ENCODE assay signal across 23 mouse cellular contexts in genomic region chr17:42742823-42743222, GRCm38 (mm10). TPM values are rescaled to one million over a fixed set of nuclear protein-coding genes. Genes with fewer than 3 reads are reported as not detected.
DNase-seq lines count a peak whose midpoint lies in the region; ATAC-seq and TF ChIP-seq lines count a peak whose summit lies in the region.
"Had no signal": no experiment of that assay in that cellular context is flagged by ENCODE, and none has a peak within 500 bp of the region (broad histone marks: within the 10 kb centered on the region; RNA-seq: fewer than 3 reads in every experiment).

No protein-coding gene starts in this region.

- no peak overlapping the region for H3K27ac ChIP-seq in left cerebral cortex, adult 2 months
- H3K27ac ChIP-seq in forebrain, embryonic 16.5 days (ENCODE audit: low read length): no peak overlapping the region
- H3K27ac ChIP-seq: embryonic facial prominence, embryonic 10.5 days; embryonic facial prominence, embryonic 12.5 days; forebrain, embryonic 13.5 days; forebrain, embryonic 15.5 days had no signal

- peak; percentile 4 to 31 for DNase-seq in frontal cortex, adult 2 months (ENCODE audit: extremely low spot score in 1 of 2, low spot score in 1 of 2)
- no peak for DNase-seq in frontal cortex, postnatal 14 days (ENCODE audit: low spot score in 2 of 2)
- peak; percentile 5 to 8 for DNase-seq in left cerebral cortex, postnatal 14 days (ENCODE audit: low spot score in 2 of 2)
- no peak for DNase-seq in left cerebral cortex, adult 2 months (ENCODE audit: extremely low spot score in 1 of 2, low spot score in 2 of 2)
- peak; percentile 53 for DNase-seq in brain, adult 2 months (ENCODE audit: low read depth, low spot score)
- DNase-seq in telencephalon, adult 2 months (ENCODE audit: low read depth, low spot score): peak; percentile 31
- DNase-seq: adrenal gland, adult 2 months; adrenal gland, postnatal 10 days; adrenal gland, postnatal 25 days; cerebellum, adult 11-12 months; cerebellum, adult 2 months; cerebellum, adult 9-10 months; cerebellum, postnatal 10 days; cerebellum, postnatal 25 days had no signal

- no peaks in the 10 kb centered on the region for H3K27me3 ChIP-seq in forebrain, embryonic 16.5 days (replicated peaks; ENCODE audit: control insufficient read depth, insufficient read depth, low read length)
- H3K27me3 ChIP-seq: embryonic facial prominence, embryonic 12.5 days; forebrain, embryonic 13.5 days; forebrain, embryonic 15.5 days had no signal

- no peaks in the 10 kb centered on the region for H3K9me3 ChIP-seq in forebrain, embryonic 16.5 days (ENCODE audit: control insufficient read depth, low read length)
- H3K9me3 ChIP-seq: embryonic facial prominence, embryonic 10.5 days; embryonic facial prominence, embryonic 12.5 days; forebrain, embryonic 13.5 days; forebrain, embryonic 15.5 days had no signal

- no peak for TF ChIP-seq CTCF in left cerebral cortex, adult 2 months (IDR thresholded peaks at IDR 0.05)

- no peaks in the 10 kb centered on the region for H3K4me1 ChIP-seq in forebrain, embryonic 16.5 days (replicated peaks; ENCODE audit: control insufficient read depth, insufficient read depth, low read length)
- H3K4me1 ChIP-seq: embryonic facial prominence, embryonic 12.5 days; forebrain, embryonic 13.5 days; forebrain, embryonic 15.5 days had no signal

- no peak overlapping the region for H3K9ac ChIP-seq in forebrain, embryonic 16.5 days (replicated peaks; ENCODE audit: low read depth, low read length)
- H3K9ac ChIP-seq: embryonic facial prominence, embryonic 12.5 days; forebrain, embryonic 13.5 days; forebrain, embryonic 15.5 days had no signal

- no peaks in the 10 kb centered on the region for H3K36me3 ChIP-seq in forebrain, embryonic 16.5 days (ENCODE audit: control insufficient read depth, insufficient read depth)
- H3K36me3 ChIP-seq: embryonic facial prominence, embryonic 10.5 days; embryonic facial prominence, embryonic 12.5 days; forebrain, embryonic 15.5 days had no signal

- 93% methylated on average over 3 of the region's 3 CpGs for WGBS in forebrain, embryonic 16.5 days

- no peak for ATAC-seq in forebrain, embryonic 16.5 days
- ATAC-seq: forebrain, embryonic 13.5 days; forebrain, embryonic 15.5 days had no signal

- H3K4me3 ChIP-seq in left cerebral cortex, adult 2 months: no peak overlapping the region
- no peak overlapping the region for H3K4me3 ChIP-seq in forebrain, embryonic 16.5 days (replicated peaks; ENCODE audit: low read length)
- H3K4me3 ChIP-seq: embryonic facial prominence, embryonic 10.5 days; embryonic facial prominence, embryonic 12.5 days; forebrain, embryonic 13.5 days; forebrain, embryonic 15.5 days had no signal

- no peak overlapping the region for H3K4me2 ChIP-seq in forebrain, embryonic 16.5 days (ENCODE audit: low read length)
- H3K4me2 ChIP-seq: embryonic facial prominence, embryonic 12.5 days; forebrain, embryonic 13.5 days; forebrain, embryonic 15.5 days had no signal

- intact Hi-C loops in left cerebral cortex, postnatal 14 days (cut with DNase I): no loop called here
- intact Hi-C loops in left cerebral cortex, adult 2 months (cut with DNase I): no loop called here

RNA-seq across cellular contexts. Expression of gene Adgrf2, which starts 0.8 kb away (rescaled TPM):
- polyA plus RNA-seq in frontal cortex, adult 2 months (2012; rRNA removed): 1.8 and 1.9 TPM in 2 replicates
- total RNA-seq in left cerebral cortex, postnatal 14 days (2021): under 1 TPM; 0.44 to 0.68 TPM
- total RNA-seq in left cerebral cortex, adult 2 months (2021): 1 to 10 TPM; 1.1 to 1.3 TPM
- 0.20 and 0.21 TPM in 2 replicates for polyA plus RNA-seq in forebrain, embryonic 16.5 days (2015; fragmentation: Nextera tagmentation; extraction: Ambion mirVana)
- total RNA-seq: adrenal gland, adult 2 months; MEL had no signal
- polyA plus RNA-seq: C2C12 had no signal

RNA-seq across cellular contexts. Expression of gene Adgrf4, which starts 50.7 kb away (rescaled TPM):
- 5.6 and 6.3 TPM in 2 replicates for polyA plus RNA-seq in frontal cortex, adult 2 months (2012; rRNA removed)
- total RNA-seq in left cerebral cortex, postnatal 14 days (2021): under 1 TPM; 0.57 to 0.59 TPM
- total RNA-seq in left cerebral cortex, adult 2 months (2021): 1 to 10 TPM; 1.7 to 2.1 TPM
- polyA plus RNA-seq in forebrain, embryonic 16.5 days (2015; fragmentation: Nextera tagmentation; extraction: Ambion mirVana): 0.16 and 0.22 TPM in 2 replicates
- total RNA-seq: ES-E14, MEL had no signal
- polyA plus RNA-seq: embryonic facial prominence, embryonic 10.5 days; forebrain, embryonic 11.5 days had no signal

Comparison
In these comparisons a context has a peak if more than half of its experiments do, and no peak if none do; other contexts are left out.
1. DNase-seq: peak in frontal cortex, adult 2 months (2 of 2), left cerebral cortex, postnatal 14 days (2 of 2), brain, adult 2 months (single experiment) and telencephalon, adult 2 months (single experiment); none in frontal cortex, postnatal 14 days (0 of 2) and left cerebral cortex, adult 2 months (0 of 2).